Mouse (Mus musculus) stomach, adult 2 months (tissue): ENCODE data around the gene Tex2. TPM values are rescaled to one million over a fixed set of nuclear protein-coding genes. Genes with fewer than 3 reads are reported as not detected.

Experiments
- polyA plus RNA-seq: library from polyadenylated mRNA; depleted of rRNA; stranded (reverse); fragments of >200 nt; gene quantifications from 2 replicates; pipeline ENCODE4 v1.2.3, GENCODE M21; 2012; rRNA removed

Gene Tex2
- polyA plus RNA-seq: 7.5 and 8.5 TPM in 2 replicates

GRCm38 (mm10) chr11:106612961-106613637, at the start of gene Tex2:
TSS of gene Tex2 (minus strand) at chr11:106613423.

GRCm38 (mm10) chr11:106487733-106488115, 125.5 kb downstream of the Tex2 start, which contains the start of gene Ern1:
TSS of gene Ern1 (minus strand) at chr11:106487852.

Other genes starting within 250 kb of the Tex2 start
- 0.49 and 0.58 TPM in 2 replicates for gene Prr29, start 248.0 kb downstream of the Tex2 start, polyA plus RNA-seq
- 7.3 TPM in 2 replicates for gene Icam2, start 225.3 kb downstream of the Tex2 start, polyA plus RNA-seq
- 12.6 and 30.1 TPM in 2 replicates for gene Ern1, start 125.6 kb downstream of the Tex2 start, polyA plus RNA-seq
- 5.6 and 8.9 TPM in 2 replicates for gene Pecam1, start 137.2 kb upstream of the Tex2 start, polyA plus RNA-seq
- 0.13 and 0.15 TPM in 2 replicates for gene Milr1, start 137.8 kb upstream of the Tex2 start, polyA plus RNA-seq
- gene Polg2, start 166.1 kb upstream of the Tex2 start, polyA plus RNA-seq: 2.2 and 2.6 TPM in 2 replicates
- gene Ddx5, start 175.8 kb upstream of the Tex2 start, polyA plus RNA-seq: 462 and 553 TPM in 2 replicates
- gene Cep95, start 175.8 kb upstream of the Tex2 start, polyA plus RNA-seq: 0.14 and 0.50 TPM in 2 replicates